Mouse (Mus musculus): Measurements from ENCODE around the gene Atxn2.

Atxn2 gene

GRCm38 (mm10) chr5:121816611-121817010 lies 105.5 kb downstream of the Atxn2 start:
- no peak for DNase-seq (ENCODE audit: low spot score)

- DNase-seq (ENCODE audit: low spot score) = no peak
Measured at GRCm38 (mm10) chr5:121817551-121817950, 106.4 kb downstream of the Atxn2 start.

GRCm38 (mm10) chr5:121818401-121818800 lies 107.3 kb downstream of the Atxn2 start:
- DNase-seq (ENCODE audit: low spot score) = no peak

GRCm38 (mm10) chr5:121818862-121819261 lies 107.7 kb downstream of the Atxn2 start:
- no peak for DNase-seq (ENCODE audit: low spot score)

- DNase-seq (ENCODE audit: low spot score) = no peak
Measured at GRCm38 (mm10) chr5:121819559-121819958, 108.4 kb downstream of the Atxn2 start.

GRCm38 (mm10) chr5:121820161-121820560 lies 109.0 kb downstream of the Atxn2 start:
- DNase-seq (ENCODE audit: low spot score) = no peak

- DNase-seq (ENCODE audit: low spot score) = no peak
Measured at GRCm38 (mm10) chr5:121820657-121821056, 109.5 kb downstream of the Atxn2 start.

- DNase-seq (ENCODE audit: low spot score) = no peak
Measured at GRCm38 (mm10) chr5:121821116-121821515, 110.0 kb downstream of the Atxn2 start.

- DNase-seq (ENCODE audit: low spot score) = no peak
Measured at GRCm38 (mm10) chr5:121821552-121821951, 110.4 kb downstream of the Atxn2 start.

GRCm38 (mm10) chr5:121822786-121823505 lies 111.8 kb downstream of the Atxn2 start:
- DNase-seq (ENCODE audit: low spot score) = no peak

GRCm38 (mm10) chr5:121823668-121824067 lies 112.5 kb downstream of the Atxn2 start:
- no peak for DNase-seq (ENCODE audit: low spot score)

- DNase-seq (ENCODE audit: low spot score) = no peak
Measured at GRCm38 (mm10) chr5:121824121-121824520, 113.0 kb downstream of the Atxn2 start.

- DNase-seq (ENCODE audit: low spot score) = no peak
Measured at GRCm38 (mm10) chr5:121825606-121826005, 114.5 kb downstream of the Atxn2 start.

GRCm38 (mm10) chr5:121827876-121828275 lies 116.7 kb downstream of the Atxn2 start:
- no peak for DNase-seq (ENCODE audit: low spot score)

- peak; percentile 61 for DNase-seq (ENCODE audit: low spot score)
Measured at GRCm38 (mm10) chr5:121828491-121829432, 117.6 kb downstream of the Atxn2 start.

GRCm38 (mm10) chr5:121831002-121831601 lies 120.0 kb downstream of the Atxn2 start:
- no peak for DNase-seq (ENCODE audit: low spot score)

GRCm38 (mm10) chr5:121832376-121833155 lies 121.4 kb downstream of the Atxn2 start:
- no peak for DNase-seq (ENCODE audit: low spot score)

GRCm38 (mm10) chr5:121833159-121833558 lies 122.0 kb downstream of the Atxn2 start:
- no peak for DNase-seq (ENCODE audit: low spot score)

GRCm38 (mm10) chr5:121833572-121834240 lies 122.6 kb downstream of the Atxn2 start:
- DNase-seq (ENCODE audit: low spot score) = no peak

GRCm38 (mm10) chr5:121834241-121834606 lies 123.1 kb downstream of the Atxn2 start:
- DNase-seq (ENCODE audit: low spot score) = no peak

- no peak for DNase-seq (ENCODE audit: low spot score)
Measured at GRCm38 (mm10) chr5:121834991-121835747, 124.0 kb downstream of the Atxn2 start.

Measured in testis, postnatal 14 days (tissue).